9 mouse cellular contexts compared by ENCODE assay signal in genomic region chr7:139703146-139703825, GRCm38 (mm10). TPM values are rescaled to one million over a fixed set of nuclear protein-coding genes. Genes with fewer than 3 reads are reported as not detected.
A peak's percentile ranks its signal among the peaks of the same experiment; 100 is the strongest.
DNase-seq lines count a peak whose midpoint lies in the region; ATAC-seq lines count a peak whose summit lies in the region.
"Had no signal": no experiment of that assay in that cellular context is flagged by ENCODE, and none has a peak within 500 bp of the region (broad histone marks: within the 10 kb centered on the region; RNA-seq: fewer than 3 reads in every experiment).

No protein-coding gene starts in this region.

- ATAC-seq in embryonic facial prominence, embryonic 14.5 days (ENCODE audit: low read depth): peak; percentile 91
- peak; percentile 85 for ATAC-seq in kidney, embryonic 14.5 days (ENCODE audit: low FRiP score, low TSS enrichment)
- peak; percentile 76; the same call in 1 of the 2 replicates for ATAC-seq in limb, embryonic 13.5 days (ENCODE audit: low FRiP score, low read depth)
- ATAC-seq in midbrain, embryonic 15.5 days (replicated peaks): peak; percentile 89
- ATAC-seq in stomach, embryonic 15.5 days (ENCODE audit: insufficient read depth, low FRiP score, low read depth): peak; percentile 77; the same call in 1 of the 2 replicates

- H3K27me3 ChIP-seq in embryonic facial prominence, embryonic 14.5 days (replicated peaks; ENCODE audit: control insufficient read depth, insufficient read depth, low read length): no peaks in the 10 kb centered on the region
- H3K27me3 ChIP-seq in kidney, embryonic 14.5 days (ENCODE audit: control insufficient read depth, insufficient read depth, low read length): peaks cover 5% of the 10 kb centered on the region; the same call in 1 of the 2 replicates
- H3K27me3 ChIP-seq in limb, embryonic 13.5 days: peaks cover 11% of the 10 kb centered on the region; the same call in 1 of the 2 replicates
- H3K27me3 ChIP-seq in midbrain, embryonic 15.5 days (replicated peaks): no peaks in the 10 kb centered on the region
- no peaks in the 10 kb centered on the region for H3K27me3 ChIP-seq in stomach, embryonic 15.5 days (replicated peaks)

- H3K9me3 ChIP-seq in embryonic facial prominence, embryonic 14.5 days (ENCODE audit: control insufficient read depth, low read length): no peaks in the 10 kb centered on the region
- no peaks in the 10 kb centered on the region for H3K9me3 ChIP-seq in kidney, embryonic 14.5 days (ENCODE audit: control insufficient read depth, low read length)
- H3K9me3 ChIP-seq in limb, embryonic 13.5 days: no peaks in the 10 kb centered on the region
- H3K9me3 ChIP-seq in midbrain, embryonic 15.5 days: no peaks in the 10 kb centered on the region
- H3K9me3 ChIP-seq in stomach, embryonic 15.5 days: no peaks in the 10 kb centered on the region
- H3K9me3 ChIP-seq: embryonic facial prominence, embryonic 13.5 days had no signal

- H3K9ac ChIP-seq in embryonic facial prominence, embryonic 14.5 days (ENCODE audit: low read depth, low read length): no peak overlapping the region
- H3K9ac ChIP-seq in kidney, embryonic 14.5 days (ENCODE audit: low read depth, low read length): no peak overlapping the region
- no peak overlapping the region for H3K9ac ChIP-seq in limb, embryonic 13.5 days
- no peak overlapping the region for H3K9ac ChIP-seq in midbrain, embryonic 15.5 days
- no peak overlapping the region for H3K9ac ChIP-seq in stomach, embryonic 15.5 days
- H3K9ac ChIP-seq: embryonic facial prominence, embryonic 13.5 days had no signal

- H3K27ac ChIP-seq in embryonic facial prominence, embryonic 14.5 days (replicated peaks; ENCODE audit: low read depth, low read length): no peak overlapping the region
- H3K27ac ChIP-seq in kidney, embryonic 14.5 days (ENCODE audit: low read depth, low read length): no peak overlapping the region
- no peak overlapping the region for H3K27ac ChIP-seq in limb, embryonic 13.5 days
- no peak overlapping the region for H3K27ac ChIP-seq in midbrain, embryonic 15.5 days
- no peak overlapping the region for H3K27ac ChIP-seq in stomach, embryonic 15.5 days
- H3K27ac ChIP-seq: embryonic facial prominence, embryonic 13.5 days had no signal

- no peaks in the 10 kb centered on the region for H3K4me1 ChIP-seq in embryonic facial prominence, embryonic 14.5 days (ENCODE audit: control insufficient read depth, insufficient read depth, low read length)
- no peaks in the 10 kb centered on the region for H3K4me1 ChIP-seq in kidney, embryonic 14.5 days (ENCODE audit: control insufficient read depth, insufficient read depth, low read length)
- no peaks in the 10 kb centered on the region for H3K4me1 ChIP-seq in limb, embryonic 13.5 days
- H3K4me1 ChIP-seq in midbrain, embryonic 15.5 days: peaks cover 13% of the 10 kb centered on the region; the same call in 1 of the 2 replicates
- H3K4me1 ChIP-seq in stomach, embryonic 15.5 days: no peaks in the 10 kb centered on the region
- H3K4me1 ChIP-seq: embryonic facial prominence, embryonic 13.5 days had no signal

- H3K36me3 ChIP-seq in embryonic facial prominence, embryonic 14.5 days (ENCODE audit: control insufficient read depth, insufficient read depth, low read length): no peaks in the 10 kb centered on the region
- H3K36me3 ChIP-seq in kidney, embryonic 14.5 days (ENCODE audit: control insufficient read depth, insufficient read depth, low read length): no peaks in the 10 kb centered on the region
- H3K36me3 ChIP-seq in limb, embryonic 13.5 days: no peaks in the 10 kb centered on the region
- no peaks in the 10 kb centered on the region for H3K36me3 ChIP-seq in midbrain, embryonic 15.5 days (replicated peaks)
- no peaks in the 10 kb centered on the region for H3K36me3 ChIP-seq in stomach, embryonic 15.5 days
- H3K36me3 ChIP-seq: embryonic facial prominence, embryonic 13.5 days had no signal

- no peak overlapping the region for H3K4me3 ChIP-seq in embryonic facial prominence, embryonic 14.5 days (ENCODE audit: low read depth, low read length)
- no peak overlapping the region for H3K4me3 ChIP-seq in kidney, embryonic 14.5 days (ENCODE audit: low read length)
- no peak overlapping the region for H3K4me3 ChIP-seq in limb, embryonic 13.5 days
- no peak overlapping the region for H3K4me3 ChIP-seq in midbrain, embryonic 15.5 days
- no peak overlapping the region for H3K4me3 ChIP-seq in stomach, embryonic 15.5 days (replicated peaks)
- H3K4me3 ChIP-seq: embryonic facial prominence, embryonic 13.5 days had no signal

- WGBS in embryonic facial prominence, embryonic 14.5 days: 28% methylated on average over 6 of the region's 6 CpGs
- 41% methylated on average over 6 of the region's 6 CpGs for WGBS in kidney, embryonic 14.5 days
- WGBS in limb, embryonic 13.5 days: 30% methylated on average over 6 of the region's 6 CpGs
- 35% methylated on average over 6 of the region's 6 CpGs for WGBS in midbrain, embryonic 15.5 days
- WGBS in stomach, embryonic 15.5 days: 34% methylated on average over 6 of the region's 6 CpGs

- no peak overlapping the region for H3K4me2 ChIP-seq in embryonic facial prominence, embryonic 14.5 days (ENCODE audit: low read depth, low read length)
- H3K4me2 ChIP-seq in kidney, embryonic 14.5 days (replicated peaks; ENCODE audit: low read depth, low read length): no peak overlapping the region
- no peak overlapping the region for H3K4me2 ChIP-seq in limb, embryonic 13.5 days (replicated peaks)
- no peak overlapping the region for H3K4me2 ChIP-seq in midbrain, embryonic 15.5 days
- H3K4me2 ChIP-seq in stomach, embryonic 15.5 days: no peak overlapping the region
- H3K4me2 ChIP-seq: embryonic facial prominence, embryonic 13.5 days had no signal

- peak; percentile 54 to 65 for DNase-seq in B cell, adult 2 months
- DNase-seq in adrenal gland, postnatal 36 days: peak; percentile 83 to 89
- DNase-seq in embryonic facial prominence, embryonic 14.5 days (ENCODE audit: low spot score): peak; percentile 82
- DNase-seq in heart, adult 9 months (ENCODE audit: low spot score in 2 of 2): peak; percentile 22 to 47

RNA-seq across cellular contexts. Expression of gene Cfap46, which starts 19.7 kb away (rescaled TPM):
- under 1 TPM; 0.33 to 0.79 TPM for total RNA-seq in adrenal gland, postnatal 36 days (2021)
- polyA plus RNA-seq in embryonic facial prominence, embryonic 14.5 days (2014; fragmentation: Nextera tagmentation; extraction: Ambion mirVana): 0.41 and 1.6 TPM in 2 replicates
- polyA plus RNA-seq in kidney, embryonic 14.5 days (2014; fragmentation: Nextera tagmentation; extraction: Ambion mirVana): 0.09 and 0.29 TPM in 2 replicates
- 0.26 and 0.29 TPM in 2 replicates for polyA plus RNA-seq in limb, embryonic 13.5 days (2015; fragmentation: Nextera tagmentation; extraction: Ambion mirVana)
- polyA plus RNA-seq in midbrain, embryonic 15.5 days (2015; fragmentation: Nextera tagmentation; extraction: Ambion mirVana): 3.0 and 4.1 TPM in 2 replicates
- 0.10 and 0.22 TPM in 2 replicates for polyA plus RNA-seq in stomach, embryonic 15.5 days (2015; fragmentation: Nextera tagmentation; extraction: Ambion mirVana)

Comparison
In these comparisons a context has a peak if more than half of its experiments do, and no peak if none do; other contexts are left out.
1. DNase-seq: peak in every context shown above with its lines; median percentile 86 in adrenal gland, postnatal 36 days; 82 in embryonic facial prominence, embryonic 14.5 days; 60 in B cell, adult 2 months; 34 in heart, adult 9 months.